Mouse (Mus musculus): ENCODE results near the gene Atp1a1. TPM values are rescaled to one million over a fixed set of nuclear protein-coding genes. Genes with fewer than 3 reads are reported as not detected.

Atp1a1 gene
- polyA plus RNA-seq, 1 experiment from 2014 or later: 48.2 TPM

GRCm38 (mm10) chr3:101572991-101573390, 31.5 kb downstream of the Atp1a1 start:
- Histone ChIP-seq H3K4me1 (peaks cover 38% of the 10 kb centered on the region), H3K27ac (peak overlapping the region; percentile 69), H3K27me3 (ENCODE audit: poor library complexity, severe bottlenecking) (no peaks in the 10 kb centered on the region), H3K9me3 (peaks cover 10% of the 10 kb centered on the region; the same call in 1 of the 2 replicates), H3K4me3 (no peak overlapping the region), H3K36me3 (replicated peaks) (peaks cover 41% of the 10 kb centered on the region)
- DNase-seq (ENCODE audit: extremely low spot score, low spot score): no peak
- WGBS: 66% methylated on average over 5 of the region's 5 CpGs

GRCm38 (mm10) chr3:101572174-101572626, 32.3 kb downstream of the Atp1a1 start:
- peaks cover 33% of the 10 kb centered on the region for H3K36me3 ChIP-seq (replicated peaks)
- WGBS: 53% methylated on average over 7 of the region's 7 CpGs
- peaks cover 10% of the 10 kb centered on the region; the same call in 1 of the 2 replicates for H3K9me3 ChIP-seq
- peak overlapping the region; percentile 69 for H3K27ac ChIP-seq
- H3K27me3 ChIP-seq (ENCODE audit: poor library complexity, severe bottlenecking): no peaks in the 10 kb centered on the region
- peak; percentile 29 for DNase-seq (ENCODE audit: extremely low spot score, low spot score)
- H3K4me1 ChIP-seq: peaks cover 34% of the 10 kb centered on the region
- H3K4me3 ChIP-seq: no peak overlapping the region

GRCm38 (mm10) chr3:101571515-101572130, 32.9 kb downstream of the Atp1a1 start:
- Histone ChIP-seq H3K36me3 (replicated peaks) (peaks cover 27% of the 10 kb centered on the region), H3K4me1 (peaks cover 33% of the 10 kb centered on the region), H3K4me3 (no peak overlapping the region), H3K9me3 (peaks cover 10% of the 10 kb centered on the region; the same call in 1 of the 2 replicates), H3K27me3 (ENCODE audit: poor library complexity, severe bottlenecking) (no peaks in the 10 kb centered on the region), H3K27ac (peak overlapping the region; percentile 69)
- 59% methylated on average over 8 of the region's 8 CpGs for WGBS
- DNase-seq (ENCODE audit: extremely low spot score, low spot score): no peak

GRCm38 (mm10) chr3:101570747-101571514, 33.6 kb downstream of the Atp1a1 start:
- Histone ChIP-seq H3K36me3 (replicated peaks) (peaks cover 20% of the 10 kb centered on the region), H3K4me3 (no peak overlapping the region), H3K27ac (peak overlapping the region; percentile 69), H3K27me3 (ENCODE audit: poor library complexity, severe bottlenecking) (no peaks in the 10 kb centered on the region), H3K4me1 (peaks cover 33% of the 10 kb centered on the region), H3K9me3 (peaks cover 10% of the 10 kb centered on the region; the same call in 1 of the 2 replicates)
- no peak for DNase-seq (ENCODE audit: extremely low spot score, low spot score)
- 82% methylated on average over 6 of the region's 6 CpGs for WGBS

GRCm38 (mm10) chr3:101570246-101570645, 34.2 kb downstream of the Atp1a1 start:
- H3K4me1 ChIP-seq: peaks cover 33% of the 10 kb centered on the region
- 78% methylated on average over 3 of the region's 3 CpGs for WGBS
- no peaks in the 10 kb centered on the region for H3K27me3 ChIP-seq (ENCODE audit: poor library complexity, severe bottlenecking)
- H3K9me3 ChIP-seq: peaks cover 10% of the 10 kb centered on the region; the same call in 1 of the 2 replicates
- H3K27ac ChIP-seq: no peak overlapping the region
- no peak overlapping the region for H3K4me3 ChIP-seq
- peaks cover 14% of the 10 kb centered on the region for H3K36me3 ChIP-seq (replicated peaks)
- DNase-seq (ENCODE audit: extremely low spot score, low spot score): no peak

GRCm38 (mm10) chr3:101568627-101569026, 35.9 kb downstream of the Atp1a1 start:
- DNase-seq (ENCODE audit: extremely low spot score, low spot score): no peak
- no peak overlapping the region for H3K27ac ChIP-seq

GRCm38 (mm10) chr3:101564011-101564410, 40.5 kb downstream of the Atp1a1 start:
- Histone ChIP-seq H3K36me3 (replicated peaks) (no peaks in the 10 kb centered on the region), H3K27me3 (ENCODE audit: poor library complexity, severe bottlenecking) (peaks cover 6% of the 10 kb centered on the region), H3K4me1 (peaks cover 34% of the 10 kb centered on the region), H3K9me3 (no peaks in the 10 kb centered on the region), H3K27ac (no peak overlapping the region), H3K4me3 (no peak overlapping the region)
- no peak for DNase-seq (ENCODE audit: extremely low spot score, low spot score)
- 91% methylated on average over 2 of the region's 2 CpGs for WGBS

More at GRCm38 (mm10) chr3:101568627-101569026, 35.9 kb downstream of the Atp1a1 start:
- Histone ChIP-seq H3K27me3 (ENCODE audit: poor library complexity, severe bottlenecking) (no peaks in the 10 kb centered on the region), H3K36me3 (replicated peaks) (no peaks in the 10 kb centered on the region), H3K4me3 (no peak overlapping the region), H3K4me1 (peaks cover 33% of the 10 kb centered on the region), H3K9me3 (peaks cover 10% of the 10 kb centered on the region; the same call in 1 of the 2 replicates)
- 89% methylated on average over 4 of the region's 4 CpGs for WGBS

- Histone ChIP-seq H3K4me3 (no peak overlapping the region), H3K36me3 (replicated peaks) (no peaks in the 10 kb centered on the region), H3K27ac (peak overlapping the region; percentile 80), H3K27me3 (ENCODE audit: poor library complexity, severe bottlenecking) (peaks cover 6% of the 10 kb centered on the region), H3K4me1 (peaks cover 34% of the 10 kb centered on the region), H3K9me3 (no peaks in the 10 kb centered on the region)
- 29% methylated on average over 10 of the region's 10 CpGs for WGBS
- DNase-seq (ENCODE audit: extremely low spot score, low spot score): no peak
Observed at GRCm38 (mm10) chr3:101562510-101563209, 41.8 kb downstream of the Atp1a1 start.

- WGBS: 87% methylated on average over 5 of the region's 5 CpGs
- peak overlapping the region; percentile 80; the same call in 1 of the 2 replicates for H3K27ac ChIP-seq
Observed at GRCm38 (mm10) chr3:101561948-101562347, 42.5 kb downstream of the Atp1a1 start.

GRCm38 (mm10) chr3:101560841-101561522, 43.5 kb downstream of the Atp1a1 start:
- no peaks in the 10 kb centered on the region for H3K36me3 ChIP-seq (replicated peaks)
- H3K4me1 ChIP-seq: peaks cover 34% of the 10 kb centered on the region
- H3K27ac ChIP-seq: peak overlapping the region; percentile 80
- H3K9me3 ChIP-seq: no peaks in the 10 kb centered on the region
- whole genome bisulfite sequencing: 49% methylated on average over 9 of the region's 9 CpGs
- peaks cover 6% of the 10 kb centered on the region for H3K27me3 ChIP-seq (ENCODE audit: poor library complexity, severe bottlenecking)
- no peak for DNase-seq (ENCODE audit: extremely low spot score, low spot score)
- H3K4me3 ChIP-seq: no peak overlapping the region

More at GRCm38 (mm10) chr3:101561948-101562347, 42.5 kb downstream of the Atp1a1 start:
- Histone ChIP-seq H3K9me3 (no peaks in the 10 kb centered on the region), H3K27me3 (ENCODE audit: poor library complexity, severe bottlenecking) (peaks cover 6% of the 10 kb centered on the region), H3K4me1 (peaks cover 34% of the 10 kb centered on the region), H3K4me3 (no peak overlapping the region), H3K36me3 (replicated peaks) (no peaks in the 10 kb centered on the region)
- DNase-seq (ENCODE audit: extremely low spot score, low spot score): no peak

- H3K4me1 ChIP-seq: peaks cover 22% of the 10 kb centered on the region
- no peaks in the 10 kb centered on the region for H3K36me3 ChIP-seq (replicated peaks)
- H3K27me3 ChIP-seq (ENCODE audit: poor library complexity, severe bottlenecking): no peaks in the 10 kb centered on the region
- 95% methylated on average over 2 of the region's 2 CpGs for WGBS
- no peak overlapping the region for H3K27ac ChIP-seq
- H3K4me3 ChIP-seq: no peak overlapping the region
- no peak for DNase-seq (ENCODE audit: extremely low spot score, low spot score)
- no peaks in the 10 kb centered on the region for H3K9me3 ChIP-seq
Observed at GRCm38 (mm10) chr3:101556712-101557111, 47.8 kb downstream of the Atp1a1 start.
